Mouse (Mus musculus) c-Kit-positive CD71-positive TER-119-positive erythroid progenitor cells, embryonic 14.5 days (primary cell): ENCODE measurements at regions not wholly inside any gene's neighbourhood (a gene's known extent, or its start where the extent isn't known, plus 50 kb on each side); places are given as distances from the start of the nearest gene placed in this dataset.

Experiments
- DNase-seq: peaks from one replicate; pipeline ENCODE4 v3.0.0-alpha.2; 2013; ENCODE audit warnings: low spot score

DNA sequence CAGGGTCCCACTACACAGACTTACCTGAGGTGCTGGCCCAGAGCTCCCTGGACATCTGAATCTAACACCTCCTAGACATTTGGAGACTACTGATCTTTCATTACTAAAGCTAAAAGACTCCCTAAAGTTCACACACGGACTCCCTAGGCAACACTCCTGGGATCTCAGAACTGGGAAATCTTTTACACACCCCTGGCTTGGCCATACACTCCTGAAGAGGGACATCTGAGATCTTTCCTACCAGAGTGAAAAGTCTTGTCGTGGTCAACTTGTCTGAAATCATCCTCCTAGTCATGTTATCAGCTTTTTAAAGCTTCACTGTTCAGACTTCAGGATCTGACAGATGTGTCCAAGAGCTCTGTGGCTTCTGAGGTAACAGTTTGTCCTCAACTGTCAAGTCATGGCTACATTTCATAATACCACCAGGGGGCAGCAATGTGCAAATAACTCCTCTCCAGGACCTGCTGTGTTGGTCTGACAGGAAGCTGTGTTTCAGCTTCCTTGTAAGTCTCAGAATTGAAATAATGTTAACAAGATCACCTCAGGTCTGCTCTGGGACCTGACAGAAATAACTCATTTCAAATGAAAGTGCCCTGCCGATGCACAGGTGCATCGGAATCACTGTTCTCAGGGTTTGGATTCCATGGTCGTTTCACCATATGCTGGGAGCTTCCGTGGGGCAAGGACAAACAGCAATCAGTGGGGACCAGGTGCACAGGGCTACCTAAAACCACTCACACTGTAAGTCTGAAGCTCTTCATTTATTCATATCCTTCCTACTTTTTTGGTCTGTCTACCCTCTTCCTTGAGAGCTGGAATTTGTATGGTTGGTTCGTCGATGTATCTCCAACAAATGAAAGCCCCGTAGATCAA is 92.3 kb upstream of the C1qtnf7 start:
- DNase-seq: peak; percentile 41

DNA sequence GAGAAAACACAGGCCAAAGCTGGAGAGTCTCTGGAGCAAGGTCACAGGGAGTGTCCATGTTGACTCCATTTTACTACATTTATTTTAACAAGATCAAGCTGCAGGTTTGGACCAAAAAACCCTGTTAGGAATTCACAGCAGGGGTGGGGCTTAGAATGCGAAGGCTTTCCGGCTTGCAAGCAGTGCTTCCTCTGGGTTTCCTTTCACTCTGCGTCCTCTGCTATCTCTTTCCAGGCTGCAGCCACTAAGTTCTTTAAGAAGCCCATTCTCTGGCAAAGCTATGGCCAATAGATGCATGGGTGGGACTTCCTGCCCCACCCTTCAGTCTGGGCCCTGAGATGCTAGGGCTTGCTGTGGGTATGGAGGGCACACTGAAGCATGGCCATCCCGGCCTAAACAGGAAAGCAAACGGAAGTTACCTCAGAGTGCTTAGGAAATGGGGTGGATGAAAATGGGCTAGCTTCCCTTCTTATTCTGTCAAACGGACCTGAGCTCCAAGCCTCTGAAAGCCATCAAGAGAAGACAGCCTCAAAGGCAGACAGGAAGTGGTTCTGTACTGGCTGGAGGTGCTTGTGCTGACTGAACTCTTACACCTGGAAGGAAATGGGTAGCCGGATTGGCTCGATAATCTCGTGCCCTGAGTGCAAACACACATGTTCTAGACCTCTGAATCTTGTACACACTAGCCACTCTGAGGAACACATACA is 90.6 kb upstream of the C1qtnf7 start:
- no peak for DNase-seq

DNA sequence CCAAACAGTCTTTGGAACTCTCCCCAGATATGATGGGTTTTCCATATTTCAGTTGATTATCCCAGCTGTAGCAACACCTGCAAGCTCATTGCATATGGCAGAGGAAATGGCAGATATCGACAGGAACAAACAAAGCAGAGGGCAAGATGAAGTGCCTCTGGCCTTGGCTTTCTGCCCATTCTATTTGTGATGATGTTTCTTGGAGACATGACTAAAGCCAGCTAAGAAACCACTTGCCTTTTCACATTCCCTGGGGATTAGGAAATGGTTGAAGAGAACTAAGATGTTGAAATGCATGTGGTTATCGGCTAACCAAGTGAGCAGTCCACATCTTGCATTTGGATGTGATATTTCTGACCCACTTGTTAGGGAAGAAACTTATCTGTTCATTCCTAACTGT is 82.0 kb upstream of the C1qtnf7 start:
- DNase-seq: no peak

DNA sequence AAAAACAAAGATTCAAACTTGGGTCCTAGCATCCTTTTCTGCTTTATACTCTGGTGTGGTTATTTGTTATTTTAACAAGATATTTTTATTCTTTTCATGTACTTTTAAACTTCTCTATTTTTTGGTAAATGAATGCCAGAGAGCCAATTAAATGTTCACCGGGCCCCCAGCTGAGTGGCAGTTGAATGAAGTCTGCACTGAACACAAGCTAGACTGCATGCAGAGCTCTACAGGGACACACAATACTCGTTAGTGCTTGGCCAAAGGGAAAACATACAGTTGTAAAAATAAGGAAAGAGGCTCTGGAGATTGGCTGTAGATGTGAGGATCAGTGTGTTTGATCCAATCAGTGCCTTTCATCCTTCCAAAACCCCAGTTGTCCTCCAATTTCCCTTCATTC is 76.1 kb upstream of the C1qtnf7 start:
- no peak for DNase-seq

DNA sequence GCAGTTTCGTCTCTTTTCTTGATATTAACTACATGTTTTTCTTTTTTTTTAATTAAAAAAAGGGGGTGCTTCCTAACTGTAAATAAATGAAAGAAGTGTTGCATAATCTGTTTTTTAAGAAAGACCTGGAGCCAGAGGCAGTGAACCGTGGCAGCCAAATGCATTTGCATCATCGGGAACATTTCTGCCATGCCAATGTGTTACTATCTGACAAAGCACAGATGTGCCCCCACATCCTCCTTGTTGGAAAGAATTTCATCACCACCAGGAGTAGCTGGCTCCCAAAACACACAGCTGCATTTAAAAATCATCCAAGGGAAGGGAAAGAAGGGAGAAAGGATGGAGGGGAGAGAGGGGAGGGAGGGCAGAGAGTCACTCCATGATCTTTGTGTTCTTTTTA is 74.0 kb upstream of the C1qtnf7 start:
- DNase-seq: no peak

DNA sequence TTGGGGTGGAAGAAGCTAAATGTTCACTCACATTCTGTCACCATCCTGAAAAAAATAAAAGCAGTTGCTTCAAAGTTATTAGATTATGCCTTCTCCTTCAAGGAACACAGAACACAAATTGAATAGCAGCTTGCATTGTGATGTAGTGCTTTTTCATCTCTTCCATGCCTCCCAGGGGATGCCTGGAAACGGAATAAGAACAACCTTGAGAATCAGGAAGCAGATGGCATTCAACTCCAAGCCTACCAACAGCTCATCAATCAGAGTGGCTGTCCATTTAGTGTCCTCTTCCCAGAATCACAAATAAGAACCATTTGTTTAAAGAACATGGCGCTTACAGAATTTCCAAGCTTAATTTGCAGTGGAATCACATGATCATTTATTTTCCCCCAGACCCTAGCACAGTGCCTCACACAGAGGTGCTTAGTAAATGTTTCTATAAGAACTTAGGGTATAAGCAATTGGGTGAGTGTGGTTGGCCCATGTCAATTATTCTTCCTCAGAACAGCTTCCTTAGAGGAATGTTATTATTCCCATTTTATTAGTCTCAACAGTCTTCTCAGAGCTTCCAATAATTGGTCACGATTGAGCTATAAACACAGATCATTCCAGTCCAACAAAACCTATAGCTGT is 70.6 kb upstream of the C1qtnf7 start:
- no peak for DNase-seq

DNA sequence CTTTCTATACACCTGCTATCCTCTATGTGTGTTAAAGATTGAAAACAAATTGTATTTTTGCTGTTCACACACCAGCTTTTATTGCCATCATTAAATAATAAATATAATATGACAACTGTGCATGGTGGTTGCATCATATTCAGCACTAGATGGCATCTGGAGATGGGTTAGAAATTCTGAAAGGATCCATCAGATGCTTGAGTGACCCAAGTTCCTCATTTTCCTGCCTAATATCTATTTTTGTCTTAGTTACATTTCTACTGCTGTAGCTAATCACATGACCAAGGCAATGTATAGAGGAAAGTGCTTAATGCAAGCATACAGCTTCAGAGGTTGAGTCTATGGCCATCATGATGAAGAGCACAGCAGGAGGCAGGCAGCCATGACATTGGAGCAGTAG is 69.7 kb upstream of the C1qtnf7 start:
- no peak for DNase-seq

DNA sequence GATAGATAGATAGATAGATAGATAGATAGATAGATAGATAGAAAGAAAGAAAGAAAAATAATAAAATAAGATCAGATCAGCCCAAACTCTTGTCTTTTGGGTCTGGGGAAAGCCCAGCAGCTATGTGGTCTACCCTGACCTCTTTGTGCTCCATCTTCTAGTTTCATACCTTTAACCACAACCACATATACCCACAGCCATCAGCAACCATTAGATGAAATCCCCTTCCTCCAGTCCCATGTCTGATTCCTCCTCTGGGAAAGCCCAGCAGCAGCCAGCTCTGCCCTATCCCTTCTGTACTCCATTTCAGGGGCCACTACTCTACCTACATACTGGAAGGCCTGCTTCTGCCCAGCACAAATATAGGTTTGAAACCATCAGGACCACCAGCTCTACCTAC is 69.0 kb upstream of the C1qtnf7 start:
- DNase-seq: no peak

DNA sequence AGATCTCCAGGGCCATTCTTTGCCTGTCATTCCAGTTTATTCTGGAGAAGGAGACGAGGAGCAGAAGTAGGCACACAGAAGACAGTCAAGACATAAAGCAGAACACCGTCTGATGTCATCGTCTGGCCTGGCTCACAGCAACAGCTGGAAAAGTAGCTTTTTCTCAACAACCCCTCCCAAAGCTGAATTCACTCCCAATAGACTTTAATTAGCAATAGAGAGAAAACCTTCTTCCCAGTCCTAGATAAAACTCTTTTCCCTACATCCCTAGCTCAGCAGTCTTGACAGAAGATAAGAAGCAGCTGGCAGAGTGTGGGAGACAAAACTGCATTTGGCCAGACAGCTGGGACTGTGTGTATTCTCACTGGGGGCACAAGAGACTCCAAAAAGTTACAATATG is 59.3 kb upstream of the C1qtnf7 start:
- no peak for DNase-seq

DNA sequence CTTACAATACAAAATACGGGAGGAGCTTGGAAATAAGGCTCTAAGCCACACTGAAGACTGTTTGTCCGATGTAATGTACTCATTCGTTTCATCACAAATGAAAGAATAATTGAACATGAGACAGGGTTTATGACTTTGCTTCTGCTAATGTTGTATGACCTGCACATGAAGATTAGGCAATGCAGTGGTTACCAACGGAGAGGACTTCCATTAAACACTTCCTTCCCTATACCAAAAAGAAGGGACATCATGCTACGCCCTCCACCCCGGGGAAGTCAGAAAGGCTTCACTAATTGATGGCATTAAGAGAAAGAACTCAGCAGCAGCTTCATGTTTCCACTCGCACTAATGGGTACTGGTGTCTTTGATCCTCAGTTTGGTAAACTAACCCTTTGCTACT is 57.6 kb upstream of the C1qtnf7 start:
- DNase-seq: no peak

DNA sequence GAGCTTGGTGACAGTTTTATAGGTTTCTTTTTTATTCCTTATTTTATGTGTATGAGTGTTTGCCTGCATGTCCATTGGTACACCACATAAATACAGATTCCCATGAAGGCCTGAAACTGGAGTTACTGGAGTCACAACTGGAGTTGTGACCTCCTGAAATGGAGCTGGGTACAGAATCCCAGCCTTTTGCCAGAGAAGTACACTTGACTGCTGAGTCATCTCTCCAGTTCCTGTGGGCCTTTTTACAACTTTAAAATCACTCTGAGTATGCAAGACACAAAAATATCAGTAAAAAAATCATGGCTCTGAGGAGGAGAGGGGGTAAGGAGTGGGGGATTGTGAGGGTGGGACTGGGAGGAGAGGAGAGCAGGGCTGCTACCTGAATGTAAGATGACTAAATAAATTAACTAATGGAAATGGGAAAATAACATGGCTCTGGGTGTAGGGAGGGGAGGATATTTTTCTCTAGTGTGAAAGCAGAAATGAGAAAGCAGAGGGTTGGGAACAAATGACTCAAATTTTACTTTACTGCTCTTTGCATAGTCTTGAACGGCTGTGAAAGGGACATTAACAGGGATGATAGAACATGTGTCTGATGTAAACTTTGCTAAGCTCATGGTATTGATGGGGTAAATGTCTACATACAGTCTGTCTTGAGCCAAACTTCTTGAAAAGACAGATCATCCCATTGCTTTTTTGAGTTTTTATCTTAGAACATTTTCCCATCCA is 53.2 kb upstream of the C1qtnf7 start:
- no peak for DNase-seq
